Mouse (Mus musculus) ES-E14 (cell line): ENCODE results near the gene Cyp2u1.

Experiments
- CHD2 ChIP-seq: IDR thresholded peaks from 2 replicates; pipeline ENCODE4 v1.6.1; 2014; ENCODE audit warnings: mild to moderate bottlenecking, low read depth, low read length, inconsistent platforms
- MAFK ChIP-seq: IDR thresholded peaks from 2 replicates; pipeline ENCODE4 v1.6.1; 2014; ENCODE audit warnings: mild to moderate bottlenecking, low read depth, low read length, inconsistent platforms; ENCODE audit not compliant: insufficient read depth
- ZC3H11A ChIP-seq: IDR thresholded peaks from 2 replicates; pipeline ENCODE4 v1.6.1; 2012; ENCODE audit warnings: low read depth, mild to moderate bottlenecking, inconsistent platforms, low read length, borderline replicate concordance

DNA sequence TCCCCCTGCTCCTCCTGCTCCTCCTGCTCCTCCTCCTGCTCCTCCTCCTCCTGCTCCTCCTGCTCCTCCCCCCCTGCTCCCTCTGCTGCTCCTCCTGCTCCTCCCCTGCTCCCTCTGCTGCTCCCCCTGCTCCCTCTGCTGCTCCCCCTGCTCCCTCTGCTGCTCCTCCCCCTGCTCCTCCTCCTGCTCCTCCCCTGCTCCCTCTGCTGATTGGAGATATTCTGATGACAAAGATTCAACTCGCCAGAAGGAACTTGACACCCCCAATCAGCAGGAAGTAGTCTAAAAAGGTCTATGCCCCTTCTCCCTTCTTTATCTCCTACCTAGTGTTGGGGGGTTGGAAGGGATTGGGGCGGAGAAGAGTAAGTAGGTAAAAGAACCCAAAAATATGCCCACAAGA lies 15.2 kb upstream of the Cyp2u1 start:
- TF ChIP-seq ZC3H11A (no peak), CHD2 (no peak), MAFK (no peak)
